In genomic region chr9:42169491-42169890, GRCm38 (mm10) we compare ENCODE assay signal across 30 mouse cellular contexts.
"Had no signal": no experiment of that assay in that cellular context is flagged by ENCODE, and none has a peak within 500 bp of the region (broad histone marks: within the 10 kb centered on the region; RNA-seq: fewer than 3 reads in every experiment).

No protein-coding gene starts in this region.

- H3K36me3 ChIP-seq: limb, embryonic 10.5 days; limb, embryonic 12.5 days; limb, embryonic 13.5 days; limb, embryonic 15.5 days; liver, embryonic 12.5 days; liver, embryonic 13.5 days; liver, embryonic 15.5 days; lung, embryonic 15.5 days; midbrain, embryonic 10.5 days; midbrain, embryonic 12.5 days; midbrain, embryonic 13.5 days; midbrain, embryonic 15.5 days; neural tube, embryonic 12.5 days had no signal

- DNase-seq: left cerebral cortex, postnatal 4 days; liver; liver, embryonic 13.5 days; liver, postnatal 0 days; lung, adult 18-20 months; lung, adult 2 months; lung, embryonic 14.5 days; lung, postnatal 10 days; lung, postnatal 36 days; midbrain, embryonic 14.5 days had no signal

- H3K4me3 ChIP-seq: left cerebral cortex, adult 2 months; limb, embryonic 10.5 days; limb, embryonic 12.5 days; limb, embryonic 13.5 days; limb, embryonic 15.5 days; liver, embryonic 12.5 days; liver, embryonic 13.5 days; liver, embryonic 15.5 days; lung, embryonic 15.5 days; megakaryocyte, embryonic 14.5 days; midbrain, embryonic 10.5 days; midbrain, embryonic 12.5 days; midbrain, embryonic 13.5 days; midbrain, embryonic 15.5 days; myocyte; neural tube, embryonic 12.5 days had no signal

- H3K27me3 ChIP-seq: limb, embryonic 12.5 days; limb, embryonic 13.5 days; limb, embryonic 15.5 days; liver, embryonic 12.5 days; liver, embryonic 13.5 days; liver, embryonic 15.5 days; lung, embryonic 15.5 days; megakaryocyte, embryonic 14.5 days; midbrain, embryonic 12.5 days; midbrain, embryonic 13.5 days; midbrain, embryonic 15.5 days; neural tube, embryonic 12.5 days had no signal

- H3K9me3 ChIP-seq: limb, embryonic 10.5 days; limb, embryonic 12.5 days; limb, embryonic 15.5 days; liver, embryonic 12.5 days; liver, embryonic 13.5 days; liver, embryonic 15.5 days; lung, embryonic 15.5 days; midbrain, embryonic 12.5 days; midbrain, embryonic 13.5 days; midbrain, embryonic 15.5 days had no signal

- ATAC-seq: liver, embryonic 12.5 days; liver, postnatal 0 days; midbrain, embryonic 13.5 days; midbrain, embryonic 15.5 days; midbrain, embryonic 16.5 days had no signal

- H3K4me1 ChIP-seq: limb, embryonic 10.5 days; limb, embryonic 12.5 days; limb, embryonic 13.5 days; limb, embryonic 15.5 days; liver, embryonic 12.5 days; liver, embryonic 13.5 days; liver, embryonic 15.5 days; lung, embryonic 15.5 days; megakaryocyte, embryonic 14.5 days; neural tube, embryonic 12.5 days had no signal

- H3K27ac ChIP-seq: left cerebral cortex, adult 2 months; limb, embryonic 10.5 days; limb, embryonic 12.5 days; limb, embryonic 13.5 days; limb, embryonic 15.5 days; liver, embryonic 12.5 days; liver, embryonic 13.5 days; liver, embryonic 14.5 days; liver, embryonic 15.5 days; lung, embryonic 15.5 days; macrophage; midbrain, embryonic 10.5 days; midbrain, embryonic 12.5 days; midbrain, embryonic 13.5 days; midbrain, embryonic 15.5 days; neural tube, embryonic 12.5 days had no signal

- H3K9ac ChIP-seq: limb, embryonic 12.5 days; limb, embryonic 13.5 days; limb, embryonic 15.5 days; liver, embryonic 12.5 days; liver, embryonic 13.5 days; liver, embryonic 14.5 days; liver, embryonic 15.5 days; liver, postnatal 0 days; lung, embryonic 14.5 days; lung, embryonic 15.5 days; midbrain, embryonic 12.5 days; midbrain, embryonic 13.5 days; midbrain, embryonic 15.5 days; neural tube, embryonic 12.5 days had no signal

- H3K4me2 ChIP-seq: limb, embryonic 12.5 days; limb, embryonic 13.5 days; limb, embryonic 15.5 days; liver, embryonic 11.5 days; liver, embryonic 12.5 days; liver, embryonic 13.5 days; liver, embryonic 15.5 days; lung, embryonic 14.5 days; lung, embryonic 15.5 days; midbrain, embryonic 11.5 days; midbrain, embryonic 12.5 days; midbrain, embryonic 13.5 days; midbrain, embryonic 15.5 days; neural tube, embryonic 12.5 days had no signal
